Mouse (Mus musculus): ENCODE data around the gene Hmcn1.

Gene Hmcn1

DNA sequence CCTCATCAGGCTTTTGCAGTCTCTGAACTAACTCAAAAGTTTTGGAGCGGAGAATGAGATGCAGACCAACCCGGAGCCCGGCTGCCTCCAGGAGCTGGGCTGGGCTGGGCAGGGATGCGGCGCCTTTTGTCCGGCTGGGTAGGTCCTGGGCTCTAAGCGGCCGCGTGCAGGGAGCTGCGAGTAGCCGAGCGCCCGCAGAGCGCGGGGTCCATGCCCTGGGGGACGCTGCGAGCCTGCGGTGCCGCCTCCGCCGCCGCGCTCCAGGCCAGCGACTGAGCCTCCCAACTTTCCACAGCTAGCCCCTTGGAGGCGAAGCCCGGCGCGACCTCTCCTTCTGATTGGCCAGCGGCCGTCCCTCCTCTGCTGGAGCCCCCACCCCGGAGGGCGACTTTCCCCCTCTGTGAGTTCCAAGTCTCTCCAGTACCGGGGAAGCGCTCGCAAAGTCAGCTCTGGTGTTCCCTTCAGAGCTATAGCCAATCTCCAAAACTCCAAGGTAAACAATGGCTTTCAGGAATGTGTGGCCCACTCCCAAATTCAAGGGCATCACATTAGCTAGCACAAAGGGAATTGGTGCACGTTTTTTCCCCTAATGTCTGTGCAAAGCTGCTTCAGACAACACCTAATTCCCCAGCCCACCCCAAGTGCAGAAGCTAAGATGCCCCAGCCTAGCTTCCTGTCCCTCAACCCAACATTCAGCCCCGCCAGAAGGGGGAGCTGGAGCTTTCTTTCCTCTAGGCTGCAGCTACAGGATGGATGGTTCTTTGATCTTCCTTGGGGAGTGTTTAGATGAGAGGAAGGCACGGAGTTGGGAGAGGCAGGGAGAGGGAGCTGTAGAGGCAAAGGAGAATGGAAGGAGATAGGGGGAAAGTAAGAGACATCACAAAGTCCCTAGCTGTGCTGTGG, at the start of gene Hmcn1:
Gene Hmcn1, minus strand, starts transcription at position 274 of the 903 bp plus-strand sequence.
- peak in 1 of 2 experiments; percentile 13 for DNase-seq (ENCODE audit: low spot score in 2 of 2)

DNA sequence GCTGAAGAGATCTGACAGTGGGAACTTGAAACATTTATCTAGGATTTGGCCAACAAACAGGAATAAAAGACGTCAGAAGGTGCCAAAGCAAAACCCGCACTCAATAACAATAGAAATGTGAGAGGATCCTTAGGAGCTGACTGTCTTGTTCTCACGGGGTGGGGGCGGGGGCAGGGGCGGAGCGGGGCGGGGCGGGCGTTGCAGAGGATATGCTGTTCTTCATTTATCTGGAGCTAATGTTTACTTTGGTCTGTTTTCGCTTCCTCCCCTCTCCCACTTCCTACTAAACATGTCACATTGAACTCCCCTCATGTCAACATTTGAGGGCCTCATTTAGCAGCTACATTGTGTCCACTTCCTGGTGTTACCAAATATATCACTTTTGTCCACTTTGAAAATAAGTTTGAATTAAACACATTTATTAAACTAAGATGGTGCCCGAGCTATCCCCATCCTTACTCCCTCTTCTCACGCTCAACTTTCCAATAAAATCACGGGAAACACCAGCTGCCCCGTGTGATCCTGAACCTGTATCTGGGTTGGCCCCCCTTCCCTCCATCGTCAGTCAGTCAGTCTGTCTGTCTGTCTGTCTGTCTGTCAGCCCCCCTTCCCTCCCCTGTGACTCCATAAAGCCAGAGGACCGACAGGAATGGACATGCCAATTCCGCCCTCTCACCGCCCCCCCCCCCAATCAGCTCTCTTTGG, 47.9 kb upstream of the Hmcn1 start:
- DNase-seq (ENCODE audit: low spot score in 2 of 2): no peak

- DNase-seq (ENCODE audit: low spot score in 2 of 2): no peak
Measured at GRCm38 (mm10) chr1:151040290-151040689, 47.1 kb upstream of the Hmcn1 start.

DNA sequence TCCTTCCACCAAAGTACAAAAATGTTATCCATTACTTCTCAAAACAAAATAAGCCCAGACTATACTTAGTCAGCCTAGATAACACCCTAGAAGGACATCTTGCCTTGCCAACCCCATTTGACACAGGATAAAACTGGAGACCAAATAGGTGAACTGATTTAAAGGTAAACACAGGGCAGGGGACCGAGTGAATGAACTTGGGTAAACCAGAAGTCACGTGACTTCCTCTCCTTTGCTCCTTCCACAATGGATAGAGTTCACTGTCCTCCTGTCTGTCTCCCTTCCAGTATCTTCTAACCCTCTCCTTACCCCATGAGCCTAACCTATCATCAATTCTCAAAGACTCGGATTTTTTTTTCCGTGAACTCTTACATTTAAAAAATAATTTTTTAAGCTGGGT, 46.0 kb upstream of the Hmcn1 start:
- no peak for DNase-seq (ENCODE audit: low spot score in 2 of 2)

GRCm38 (mm10) chr1:151038566-151038965, 45.3 kb upstream of the Hmcn1 start:
- DNase-seq (ENCODE audit: low spot score in 2 of 2): no peak

DNA sequence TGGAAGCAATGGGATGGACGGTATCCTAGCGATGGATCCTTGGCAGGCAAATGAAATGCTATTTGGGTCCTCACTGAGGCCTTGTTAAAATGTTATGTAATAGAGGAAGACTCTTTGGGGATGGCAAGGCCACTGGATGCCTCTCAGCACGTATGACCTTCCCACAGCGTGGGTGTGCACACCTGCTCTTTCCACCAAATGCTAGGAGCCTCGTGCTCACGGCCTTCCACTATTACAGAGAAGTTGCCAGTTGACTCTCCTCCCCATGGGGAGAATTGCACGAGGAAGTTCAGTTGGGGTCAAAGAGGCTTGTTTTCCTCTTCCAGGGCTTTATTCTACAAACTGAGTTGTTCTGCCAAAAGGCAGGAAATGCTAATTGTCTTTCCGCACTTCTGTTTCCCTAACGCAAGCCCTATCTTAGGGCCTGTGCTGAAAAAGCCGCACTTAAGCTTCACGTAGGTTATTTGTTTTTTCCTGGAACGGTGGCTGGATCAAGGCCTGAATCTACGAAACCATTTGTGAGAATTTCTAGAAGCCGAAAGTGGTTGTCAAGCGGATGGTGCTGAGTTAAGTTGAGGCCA, 43.3 kb upstream of the Hmcn1 start:
- no peak for DNase-seq (ENCODE audit: low spot score in 2 of 2)

DNA sequence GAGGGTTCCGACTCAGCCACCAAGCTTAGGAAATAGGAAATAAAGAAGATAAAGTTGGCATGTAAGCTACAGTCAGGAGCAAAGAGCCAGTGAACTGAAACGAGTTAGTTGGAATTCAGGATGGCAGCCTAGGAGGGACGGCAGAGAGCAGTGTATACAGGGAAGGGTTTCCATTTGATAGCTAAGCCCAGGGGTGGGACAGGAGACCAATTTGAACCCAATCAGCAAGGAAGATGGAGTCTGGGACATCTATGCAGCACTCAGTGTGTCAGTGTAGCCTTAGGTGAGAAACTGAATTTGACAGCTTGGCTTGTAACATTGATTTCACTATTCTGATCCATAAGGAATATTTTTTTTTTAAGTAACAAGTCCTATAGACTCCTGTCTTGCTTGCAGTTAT, 42.5 kb upstream of the Hmcn1 start:
- no peak for DNase-seq (ENCODE audit: low spot score in 2 of 2)

DNA sequence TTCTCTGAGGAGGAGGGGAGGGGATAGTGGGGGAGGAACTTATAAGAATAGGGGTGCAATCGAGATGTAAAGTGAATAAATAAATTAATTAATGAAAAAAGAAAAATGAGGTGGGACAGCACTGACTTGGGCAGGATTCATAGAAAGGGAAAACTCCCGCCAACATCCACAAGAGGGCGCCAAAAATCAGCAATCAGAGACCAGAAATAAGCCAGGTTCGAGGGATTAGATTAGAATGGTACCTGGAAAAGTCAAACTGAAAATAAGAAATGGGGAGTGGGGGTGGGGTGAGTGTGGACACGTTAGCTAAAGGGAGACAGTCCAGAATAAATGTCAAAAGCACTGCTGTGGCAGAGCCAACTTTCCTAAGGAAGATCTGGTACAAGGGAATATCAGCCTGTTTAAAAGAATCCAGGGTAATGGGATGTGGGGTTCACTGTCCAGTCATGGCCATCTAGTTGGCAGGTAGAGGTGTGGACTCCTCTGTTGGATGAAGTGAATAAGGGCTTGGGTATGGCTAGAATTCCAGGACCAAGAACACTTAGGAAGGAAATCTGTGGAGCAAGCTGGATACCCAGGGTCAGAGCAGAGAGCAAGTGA, 41.9 kb upstream of the Hmcn1 start:
- peak in 1 of 2 experiments; percentile 55 for DNase-seq (ENCODE audit: low spot score in 2 of 2)

- DNase-seq (ENCODE audit: low spot score in 2 of 2): no peak
Measured at GRCm38 (mm10) chr1:151033291-151033690, 40.1 kb upstream of the Hmcn1 start.

DNA sequence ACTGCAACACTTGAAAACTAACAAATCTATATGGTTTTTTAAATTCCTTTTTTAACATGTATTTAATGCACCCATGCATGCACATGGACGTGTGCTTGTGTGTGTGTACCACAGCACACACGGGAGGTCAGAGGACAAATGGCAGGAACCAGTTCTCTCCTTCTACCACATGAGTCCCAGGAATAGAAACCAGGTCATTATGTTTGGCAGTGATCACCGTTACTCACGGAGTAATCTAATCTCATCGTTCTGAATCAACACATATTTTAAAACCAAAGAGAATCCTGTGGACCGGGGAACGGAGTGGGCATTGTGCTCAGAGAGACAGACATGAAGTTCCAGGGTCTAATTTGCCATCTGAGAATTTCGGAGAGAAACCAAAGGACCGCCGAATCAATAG, 38.3 kb upstream of the Hmcn1 start:
- no peak for DNase-seq (ENCODE audit: low spot score in 2 of 2)

GRCm38 (mm10) chr1:151031086-151031485, 37.9 kb upstream of the Hmcn1 start:
- DNase-seq (ENCODE audit: low spot score in 2 of 2): no peak

DNA sequence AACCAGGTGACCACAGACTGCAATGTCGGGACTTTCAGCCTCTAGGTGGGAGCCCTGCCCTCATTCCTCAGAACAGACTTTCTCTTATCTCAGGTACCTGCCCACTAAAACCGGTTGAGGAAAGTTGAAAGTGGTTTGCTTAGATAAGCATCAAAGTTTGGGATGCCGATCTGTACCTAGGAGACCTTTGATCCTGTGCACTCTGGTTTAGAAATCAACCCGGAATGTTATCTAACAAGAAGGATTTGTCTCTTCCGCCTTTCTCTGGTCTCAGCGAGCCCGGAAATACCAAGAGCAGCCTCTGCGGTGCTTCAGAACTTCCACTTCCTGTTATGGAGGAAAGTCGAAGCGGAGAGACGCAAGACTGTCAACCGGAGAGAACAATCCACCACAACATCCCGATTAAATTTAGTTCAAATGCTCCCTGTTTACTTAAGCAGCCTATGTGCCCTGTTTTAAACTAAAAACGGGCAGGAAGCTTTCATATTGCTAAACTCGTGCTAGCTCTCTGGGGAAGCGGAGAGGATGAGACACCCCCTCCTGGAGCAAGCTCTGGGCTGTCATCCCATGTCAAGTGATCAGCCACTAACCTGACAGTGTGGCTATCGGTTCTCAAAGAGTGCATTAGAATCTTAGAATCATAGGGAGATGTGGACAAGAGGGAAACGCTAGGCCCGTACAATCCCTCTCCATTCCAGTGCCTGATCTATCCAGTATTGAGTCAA, 32.0 kb upstream of the Hmcn1 start:
- no peak for DNase-seq (ENCODE audit: low spot score in 2 of 2)

DNA sequence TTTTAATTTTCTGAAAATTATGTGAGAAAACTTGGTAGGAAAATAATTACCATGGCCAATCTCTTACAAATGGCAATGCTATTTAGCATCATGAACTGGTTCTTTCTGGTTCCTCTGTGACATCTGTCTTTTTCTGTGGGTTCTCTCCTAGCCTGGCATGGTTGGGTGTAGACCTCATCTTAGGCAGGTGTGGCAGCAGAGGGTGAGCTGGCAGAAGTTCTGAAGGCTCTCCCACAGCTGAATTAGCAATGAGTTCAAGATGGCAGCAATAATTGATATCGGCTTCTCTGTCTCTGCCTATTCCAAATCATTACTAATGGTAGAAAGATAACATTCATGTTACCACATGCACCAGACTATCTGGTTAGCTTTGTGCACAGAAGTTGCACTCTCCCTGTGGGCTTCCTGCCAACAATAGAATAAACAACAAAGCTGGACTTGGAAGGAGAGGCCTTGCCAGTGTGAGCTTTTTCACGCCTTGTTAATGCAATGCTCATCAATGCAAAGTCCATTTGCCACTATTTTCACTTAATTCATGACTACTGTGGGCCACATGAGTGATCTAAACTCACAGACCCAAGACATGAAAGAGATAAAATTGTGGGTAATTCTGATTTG, 26.1 kb upstream of the Hmcn1 start:
- no peak for DNase-seq (ENCODE audit: low spot score in 2 of 2)

GRCm38 (mm10) chr1:151011056-151011455, 17.8 kb upstream of the Hmcn1 start:
- peak; percentile 13 to 37 for DNase-seq (ENCODE audit: low spot score in 2 of 2)

DNA sequence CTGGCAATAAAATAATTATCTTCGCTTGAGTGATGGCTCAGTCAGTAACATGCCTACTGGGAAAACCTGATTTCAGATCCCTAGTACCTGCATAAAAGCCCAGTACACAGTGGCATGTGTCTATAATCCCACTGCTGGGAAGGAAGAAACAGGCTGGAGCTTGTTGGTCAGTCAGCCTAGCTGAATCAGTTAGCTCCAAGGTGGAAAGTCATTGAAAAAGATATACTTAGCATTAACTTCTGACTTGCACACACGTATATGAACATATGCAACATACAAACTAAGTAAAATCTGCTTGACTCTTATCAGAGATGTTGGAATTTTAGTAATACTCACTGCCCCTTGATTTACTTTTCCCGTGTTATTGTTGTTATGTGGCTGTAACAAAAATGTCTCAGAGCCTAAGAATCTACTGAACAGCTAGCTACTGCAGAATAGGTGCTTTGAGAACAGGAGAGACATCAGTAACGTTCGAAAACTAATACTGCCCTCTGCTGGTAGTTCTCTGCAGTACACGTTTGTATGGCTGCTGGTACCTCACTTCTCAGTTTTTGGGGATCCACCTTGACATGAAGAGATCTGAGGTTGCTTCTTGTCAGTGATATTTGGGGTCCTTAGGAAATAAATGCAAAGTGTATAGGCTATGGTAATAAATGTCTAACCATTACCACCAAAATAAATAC, 16.0 kb upstream of the Hmcn1 start:
- peak; percentile 25 to 55 for DNase-seq (ENCODE audit: low spot score in 2 of 2)

GRCm38 (mm10) chr1:151007747-151008146, 14.5 kb upstream of the Hmcn1 start:
- no peak for DNase-seq (ENCODE audit: low spot score in 2 of 2)

DNA sequence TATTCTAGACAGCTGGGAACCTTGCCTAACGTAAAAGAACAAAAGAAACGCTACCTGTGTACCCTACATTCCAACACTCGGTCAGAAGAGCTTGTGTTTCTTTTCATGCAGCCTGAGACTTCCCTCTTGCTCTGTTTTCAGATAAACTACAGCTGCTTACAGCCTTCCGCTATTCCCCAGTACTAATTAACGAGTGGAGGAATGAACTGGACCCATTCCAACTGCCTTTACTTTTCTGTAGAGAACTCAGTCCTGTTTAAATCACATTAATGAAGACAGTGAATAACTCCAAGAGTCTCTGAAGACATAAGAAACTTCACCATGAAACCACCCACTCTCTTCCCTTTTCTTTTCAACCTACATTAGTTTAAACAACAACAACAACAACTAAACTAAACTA, 10.8 kb upstream of the Hmcn1 start:
- DNase-seq (ENCODE audit: low spot score in 2 of 2): no peak

DNA sequence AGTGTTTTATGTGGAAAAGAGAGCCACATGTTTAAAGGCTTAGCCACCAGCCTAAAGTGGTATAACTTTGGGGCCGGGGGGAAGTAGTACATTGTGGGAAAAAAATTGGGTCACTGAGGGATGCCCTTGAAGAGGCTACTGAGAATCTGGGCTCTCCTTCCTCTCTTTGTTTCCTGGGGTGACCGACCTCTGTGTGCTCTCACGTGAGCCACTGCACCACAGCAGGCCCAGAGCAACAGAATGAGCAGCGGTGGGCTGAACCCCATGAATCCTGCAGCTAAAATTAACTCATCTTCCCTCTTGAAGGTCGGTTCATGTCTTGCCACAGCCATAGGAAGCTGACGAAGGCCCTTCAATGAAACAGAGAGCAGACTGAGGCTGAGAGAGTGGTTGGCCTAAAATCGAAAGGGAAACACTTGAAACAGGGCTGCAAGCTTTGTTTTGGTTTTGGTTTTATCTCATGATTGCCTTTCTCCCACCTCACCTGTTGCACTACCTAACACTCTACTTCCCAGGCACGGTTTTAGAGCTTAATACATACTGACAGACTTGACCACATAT, 8.7 kb upstream of the Hmcn1 start:
- no peak for DNase-seq (ENCODE audit: low spot score in 2 of 2)

DNA sequence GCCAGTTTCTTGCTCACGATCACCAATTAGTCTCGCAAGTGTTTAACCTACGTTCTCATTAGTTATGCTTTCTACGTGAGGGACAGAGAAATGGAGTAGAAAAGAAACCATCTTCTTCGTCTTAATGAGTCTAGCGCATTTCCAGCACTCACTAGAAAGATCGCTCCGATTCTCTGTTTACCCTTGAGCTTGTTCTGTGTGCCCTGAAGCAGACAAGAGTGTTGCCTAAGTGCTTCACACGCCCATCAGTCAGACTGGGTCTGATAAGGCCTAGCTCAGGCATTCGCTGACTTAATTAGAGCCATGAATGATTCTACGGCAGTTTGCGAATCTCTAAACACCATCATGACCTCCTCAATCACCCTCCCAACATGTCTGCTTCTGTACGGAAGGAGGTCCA, 7.5 kb upstream of the Hmcn1 start:
- no peak for DNase-seq (ENCODE audit: low spot score in 2 of 2)

- DNase-seq (ENCODE audit: low spot score in 2 of 2): no peak
Measured at GRCm38 (mm10) chr1:150994612-150995011, 1.4 kb upstream of the Hmcn1 start.

Measured in frontal cortex, postnatal 10 days (tissue).